Mouse (Mus musculus): ENCODE results near the gene Slc7a11. TPM values are rescaled to one million over a fixed set of nuclear protein-coding genes. Genes with fewer than 3 reads are reported as not detected.

Gene Slc7a11
- polyA plus RNA-seq, 1 experiment from 2014 or later, result 2.4 TPM

GRCm38 (mm10) chr3:50041141-50041540 lies 402.3 kb downstream of the Slc7a11 start:
- Histone ChIP-seq H3K4me1 (replicated peaks; ENCODE audit: control insufficient read depth, insufficient read depth) (no peaks in the 10 kb centered on the region), H3K4me3 (ENCODE audit: low read depth, low read length) (no peak overlapping the region), H3K27ac (replicated peaks) (no peak overlapping the region), H3K4me2 (replicated peaks; ENCODE audit: low read depth) (no peak overlapping the region), H3K9ac (ENCODE audit: low read length) (no peak overlapping the region), H3K27me3 (ENCODE audit: control insufficient read depth, insufficient read depth, low read length) (no peaks in the 10 kb centered on the region), H3K36me3 (ENCODE audit: control insufficient read depth, insufficient read depth, low read length) (no peaks in the 10 kb centered on the region), H3K9me3 (ENCODE audit: control insufficient read depth, low read length) (no peaks in the 10 kb centered on the region)
- WGBS, result 76% methylated on average over 2 of the region's 2 CpGs
- TF ChIP-seq CTCF (IDR thresholded peaks at IDR 0.05; ENCODE audit: low read depth) (no peak), EP300 (optimal IDR thresholded peaks at IDR 0.05) (no peak)
- no peak for ATAC-seq (ENCODE audit: low FRiP score, low TSS enrichment)
- no peak for DNase-seq (ENCODE audit: low spot score)

DNA sequence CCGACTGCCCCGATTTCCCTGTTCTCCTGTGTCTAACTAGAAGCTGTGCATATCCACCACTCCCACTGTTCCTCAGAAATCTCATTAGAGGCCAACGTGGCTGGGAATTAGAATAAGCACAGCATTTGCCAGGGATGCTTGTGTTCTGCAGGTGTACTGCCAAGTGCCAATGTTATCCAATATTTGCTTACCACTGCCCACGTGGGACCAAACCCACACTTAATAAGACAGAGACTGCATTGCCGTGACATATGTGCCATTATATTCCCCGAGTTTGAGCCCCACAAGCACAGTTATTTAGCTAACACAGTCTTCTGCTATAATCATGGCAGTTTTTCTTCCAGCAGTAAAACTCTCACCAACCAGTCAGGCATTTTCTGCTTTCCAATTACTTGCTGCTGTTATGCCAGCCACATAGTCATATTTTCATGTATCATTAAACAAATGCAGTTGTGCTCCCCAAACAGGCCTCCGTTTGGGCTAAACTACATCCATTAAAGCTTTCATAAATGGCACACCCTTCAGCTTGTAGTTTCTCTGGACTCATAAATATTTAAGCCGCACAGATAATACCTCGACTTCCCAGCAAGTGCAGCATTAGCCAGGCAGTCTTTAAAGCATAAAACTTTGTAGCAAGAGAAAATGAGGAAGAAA lies 407.4 kb downstream of the Slc7a11 start:
- DNase-seq (ENCODE audit: low spot score) (no peak), ATAC-seq (ENCODE audit: low FRiP score, low TSS enrichment) (no peak)
- Histone ChIP-seq H3K36me3 (ENCODE audit: control insufficient read depth, insufficient read depth, low read length) (no peaks in the 10 kb centered on the region), H3K9me3 (ENCODE audit: control insufficient read depth, low read length) (no peaks in the 10 kb centered on the region), H3K4me1 (replicated peaks; ENCODE audit: control insufficient read depth, insufficient read depth) (no peaks in the 10 kb centered on the region), H3K4me2 (replicated peaks; ENCODE audit: low read depth) (no peak overlapping the region), H3K27ac (replicated peaks) (no peak overlapping the region), H3K4me3 (ENCODE audit: low read depth, low read length) (no peak overlapping the region), H3K27me3 (ENCODE audit: control insufficient read depth, insufficient read depth, low read length) (no peaks in the 10 kb centered on the region), H3K9ac (ENCODE audit: low read length) (no peak overlapping the region)
- TF ChIP-seq CTCF (IDR thresholded peaks at IDR 0.05; ENCODE audit: low read depth), result no peak
- no peak for TF ChIP-seq EP300 (optimal IDR thresholded peaks at IDR 0.05)
- WGBS, result 61% methylated on average over 9 of the region's 9 CpGs

DNA sequence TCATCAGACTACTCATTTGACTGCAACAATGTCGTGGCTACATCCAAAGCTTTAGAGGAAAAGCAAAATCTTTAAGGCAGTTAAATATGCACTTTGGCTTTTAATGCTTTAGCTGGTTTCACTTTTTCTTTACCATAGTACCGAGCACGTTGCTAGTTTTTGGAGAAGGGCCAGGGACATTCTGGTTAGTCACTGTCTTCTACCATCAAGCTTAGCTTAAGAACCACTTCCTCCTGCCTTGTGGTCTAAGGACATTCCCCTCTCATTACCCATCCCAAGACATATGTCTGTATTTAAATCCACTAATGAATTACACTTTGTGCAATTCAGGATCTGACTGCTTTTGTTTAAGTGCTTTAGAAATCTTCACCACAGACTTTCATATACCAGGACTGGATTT lies 410.1 kb downstream of the Slc7a11 start:
- TF ChIP-seq EP300 (optimal IDR thresholded peaks at IDR 0.05), result no peak
- no peak for TF ChIP-seq CTCF (IDR thresholded peaks at IDR 0.05; ENCODE audit: low read depth)
- Histone ChIP-seq H3K4me3 (ENCODE audit: low read depth, low read length) (no peak overlapping the region), H3K9me3 (ENCODE audit: control insufficient read depth, low read length) (no peaks in the 10 kb centered on the region), H3K4me1 (replicated peaks; ENCODE audit: control insufficient read depth, insufficient read depth) (no peaks in the 10 kb centered on the region), H3K27me3 (ENCODE audit: control insufficient read depth, insufficient read depth, low read length) (no peaks in the 10 kb centered on the region), H3K9ac (ENCODE audit: low read length) (no peak overlapping the region), H3K4me2 (replicated peaks; ENCODE audit: low read depth) (no peak overlapping the region), H3K36me3 (ENCODE audit: control insufficient read depth, insufficient read depth, low read length) (no peaks in the 10 kb centered on the region), H3K27ac (replicated peaks) (no peak overlapping the region)
- ATAC-seq (ENCODE audit: low FRiP score, low TSS enrichment), result no peak
- DNase-seq (ENCODE audit: low spot score), result no peak
- 44% methylated on average over 3 of the region's 3 CpGs for WGBS

DNA sequence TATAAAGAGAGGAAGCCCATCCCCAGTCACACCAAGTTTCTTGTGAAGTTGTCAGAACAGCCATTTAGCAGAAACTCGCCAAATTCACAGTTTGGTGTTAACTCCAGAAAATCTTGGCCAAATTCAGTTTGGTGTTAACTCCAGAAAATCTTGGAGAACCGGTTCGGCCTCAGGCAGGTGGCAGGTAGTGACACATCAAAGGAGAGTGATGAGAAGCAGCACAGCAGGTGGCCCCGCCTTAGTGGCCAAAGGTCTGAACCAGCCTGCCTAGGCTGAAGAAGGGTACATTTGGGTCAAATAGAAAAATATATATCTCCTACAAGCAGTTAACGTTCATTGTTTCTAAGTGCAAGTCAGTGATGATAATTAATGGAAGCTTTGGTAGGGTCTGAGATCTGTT lies 417.4 kb downstream of the Slc7a11 start:
- no peak for DNase-seq (ENCODE audit: low spot score)
- WGBS, result 33% methylated on average over 5 of the region's 5 CpGs
- Histone ChIP-seq H3K9me3 (ENCODE audit: control insufficient read depth, low read length) (no peaks in the 10 kb centered on the region), H3K4me2 (replicated peaks; ENCODE audit: low read depth) (no peak overlapping the region), H3K27ac (replicated peaks) (no peak overlapping the region), H3K9ac (ENCODE audit: low read length) (no peak overlapping the region), H3K36me3 (ENCODE audit: control insufficient read depth, insufficient read depth, low read length) (no peaks in the 10 kb centered on the region), H3K27me3 (ENCODE audit: control insufficient read depth, insufficient read depth, low read length) (no peaks in the 10 kb centered on the region), H3K4me3 (ENCODE audit: low read depth, low read length) (no peak overlapping the region), H3K4me1 (replicated peaks; ENCODE audit: control insufficient read depth, insufficient read depth) (no peaks in the 10 kb centered on the region)
- ATAC-seq (ENCODE audit: low FRiP score, low TSS enrichment), result no peak
- TF ChIP-seq CTCF (IDR thresholded peaks at IDR 0.05; ENCODE audit: low read depth), result no peak
- TF ChIP-seq EP300 (optimal IDR thresholded peaks at IDR 0.05), result no peak

- 64% methylated on average over 4 of the region's 4 CpGs for WGBS
- no peak for TF ChIP-seq EP300 (optimal IDR thresholded peaks at IDR 0.05)
- TF ChIP-seq CTCF (IDR thresholded peaks at IDR 0.05; ENCODE audit: low read depth), result no peak
- Histone ChIP-seq H3K4me1 (replicated peaks; ENCODE audit: control insufficient read depth, insufficient read depth) (no peaks in the 10 kb centered on the region), H3K9ac (ENCODE audit: low read length) (no peak overlapping the region), H3K27me3 (ENCODE audit: control insufficient read depth, insufficient read depth, low read length) (no peaks in the 10 kb centered on the region), H3K4me3 (ENCODE audit: low read depth, low read length) (no peak overlapping the region), H3K4me2 (replicated peaks; ENCODE audit: low read depth) (no peak overlapping the region), H3K27ac (replicated peaks) (no peak overlapping the region), H3K9me3 (ENCODE audit: control insufficient read depth, low read length) (no peaks in the 10 kb centered on the region), H3K36me3 (ENCODE audit: control insufficient read depth, insufficient read depth, low read length) (no peaks in the 10 kb centered on the region)
- DNase-seq (ENCODE audit: low spot score) (no peak), ATAC-seq (ENCODE audit: low FRiP score, low TSS enrichment) (no peak)
These were observed 429.0 kb downstream of the Slc7a11 start for GRCm38 (mm10) chr3:50014396-50014795.

GRCm38 (mm10) chr3:50012012-50012411 lies 431.4 kb downstream of the Slc7a11 start:
- 40% methylated on average over 3 of the region's 3 CpGs for WGBS
- Histone ChIP-seq H3K4me3 (ENCODE audit: low read depth, low read length) (no peak overlapping the region), H3K9ac (ENCODE audit: low read length) (no peak overlapping the region), H3K4me1 (replicated peaks; ENCODE audit: control insufficient read depth, insufficient read depth) (no peaks in the 10 kb centered on the region), H3K27ac (replicated peaks) (no peak overlapping the region), H3K9me3 (ENCODE audit: control insufficient read depth, low read length) (no peaks in the 10 kb centered on the region), H3K36me3 (ENCODE audit: control insufficient read depth, insufficient read depth, low read length) (no peaks in the 10 kb centered on the region), H3K27me3 (ENCODE audit: control insufficient read depth, insufficient read depth, low read length) (no peaks in the 10 kb centered on the region), H3K4me2 (replicated peaks; ENCODE audit: low read depth) (no peak overlapping the region)
- TF ChIP-seq CTCF (IDR thresholded peaks at IDR 0.05; ENCODE audit: low read depth) (no peak), EP300 (optimal IDR thresholded peaks at IDR 0.05) (no peak)
- ATAC-seq (ENCODE audit: low FRiP score, low TSS enrichment), result no peak
- no peak for DNase-seq (ENCODE audit: low spot score)
